Mouse (Mus musculus) megakaryocyte, embryonic 14.5 days (primary cell): ENCODE measurements around the gene Mup3.
"Not testable (repeated sequence)": the region's sequence is repeated elsewhere in the genome, so short reads cannot be mapped to it uniquely, and the experiment has no call there.

Experiments used
- FLI1 ChIP-seq: IDR thresholded peaks from 2 replicates; pipeline ENCODE4 v1.6.1; 2012; ENCODE audit warnings: low read length, inconsistent platforms, mixed read lengths
- GATA1 ChIP-seq: IDR thresholded peaks from 3 replicates; pipeline ENCODE4 v1.6.1; 2012; ENCODE audit warnings: mixed read lengths, low read length, inconsistent platforms, borderline replicate concordance

DNA sequence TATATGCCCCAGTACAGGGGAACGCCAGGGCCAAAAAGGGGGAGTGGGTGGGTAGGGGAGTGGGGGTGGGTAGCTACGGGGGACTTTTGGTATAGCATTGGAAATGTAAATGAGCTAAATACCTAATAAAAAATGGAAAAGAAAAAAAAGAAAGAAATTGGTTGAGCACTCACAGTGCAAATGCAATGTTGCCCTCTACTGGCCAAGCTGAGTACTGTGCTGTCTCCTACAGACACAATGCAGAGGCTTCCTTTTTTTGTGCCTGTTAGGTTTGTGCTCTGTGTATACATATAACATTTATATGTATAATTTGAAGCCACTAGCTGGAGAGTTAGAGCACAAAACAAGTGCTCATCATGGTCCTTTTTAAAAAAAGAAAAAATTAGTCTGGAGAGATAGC lies 16.2 kb upstream of the Mup3 start:
- TF ChIP-seq FLI1, GATA1: not testable (repeated sequence)
